Mouse (Mus musculus): ENCODE results near the gene Lce1k. TPM values are rescaled to one million over a fixed set of nuclear protein-coding genes. Genes with fewer than 3 reads are reported as not detected.
A peak's percentile ranks its signal among the peaks of the same experiment; 100 is the strongest.
"Not testable (repeated sequence)": the region's sequence is repeated elsewhere in the genome, so short reads cannot be mapped to it uniquely, and the experiment has no call there.

The Lce1k gene
- polyA plus RNA-seq (2012; rRNA removed) (not detected in 2 replicates), polyA plus RNA-seq (2014; fragmentation: Nextera tagmentation; extraction: Ambion mirVana) (not detected in 2 replicates)

DNA sequence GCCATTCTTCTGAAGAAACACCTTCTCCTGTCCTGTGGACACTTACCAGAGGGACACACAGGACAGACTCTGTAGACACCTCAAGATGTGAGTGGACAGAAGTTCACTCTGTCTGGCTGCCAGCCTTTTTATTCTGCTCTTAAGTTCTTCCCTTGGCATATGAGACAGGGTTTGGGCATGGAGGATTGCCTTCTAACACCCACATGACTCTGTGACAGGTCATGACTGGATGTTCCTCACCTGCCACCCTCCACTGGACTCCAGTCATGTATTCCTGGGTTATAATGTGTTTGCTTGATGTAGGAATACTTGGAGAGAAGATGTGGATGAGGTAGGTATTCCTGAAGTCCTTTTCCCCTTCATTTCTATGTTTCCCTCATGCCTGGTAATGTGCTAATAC lies at the start of gene Lce1k:
Lce1k (minus strand) TSS at position 101 of the 400 bp plus-strand sequence.
- H3K27me3 ChIP-seq (ENCODE audit: control insufficient read depth, insufficient read depth, low read length) = no peaks in the 10 kb centered on the region
- H3K9ac ChIP-seq (ENCODE audit: low read depth, low read length, severe bottlenecking) = no peak within 1 kb of the TSS
- no peak for ATAC-seq (ENCODE audit: low FRiP score, low read depth)
- no peaks in the 10 kb centered on the region for H3K36me3 ChIP-seq (ENCODE audit: control insufficient read depth, insufficient read depth, low read length)
- H3K27ac ChIP-seq (replicated peaks; ENCODE audit: low read depth, low read length) = no peak within 1 kb of the TSS
- H3K9me3 ChIP-seq (ENCODE audit: control insufficient read depth, low read length) = no peaks in the 10 kb centered on the region
- no peak within 1 kb of the TSS for H3K4me3 ChIP-seq (replicated peaks; ENCODE audit: low read length)
- H3K4me1 ChIP-seq (ENCODE audit: control insufficient read depth, insufficient read depth, low read length) = no peaks in the 10 kb centered on the region
- H3K4me2 ChIP-seq (replicated peaks; ENCODE audit: low read depth, low read length, severe bottlenecking) = no peak within 1 kb of the TSS
- no peak for DNase-seq (ENCODE audit: low spot score)
- no peak for TF ChIP-seq POLR2A (IDR thresholded peaks at IDR 0.05; ENCODE audit: borderline replicate concordance, extremely low read depth, insufficient read depth, insufficient read length)

DNA sequence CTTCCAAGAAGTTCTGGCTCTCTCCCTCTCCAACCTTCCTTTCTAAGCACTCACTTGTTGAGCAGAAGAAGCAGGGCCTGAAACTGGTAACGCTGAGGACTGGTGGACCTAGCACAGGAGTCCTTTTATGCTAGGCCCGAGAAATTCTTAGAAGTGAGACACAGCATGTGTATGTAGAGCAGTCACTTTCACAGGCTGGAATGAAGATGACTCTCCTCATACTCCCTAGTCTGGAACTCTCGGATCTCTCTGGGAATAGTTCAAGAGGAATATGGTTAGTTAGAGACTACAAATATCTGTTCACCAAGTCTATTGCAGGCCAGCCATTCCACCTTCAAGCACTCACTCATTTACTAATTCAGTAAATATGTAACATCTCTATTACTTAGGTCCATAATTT lies 43.5 kb upstream of the Lce1k start, which contains the start of gene Lce1l:
Lce1l (minus strand) TSS at position 101 of the 400 bp plus-strand sequence.
- Histone ChIP-seq H3K36me3 (ENCODE audit: control insufficient read depth, insufficient read depth, low read length) (no peaks in the 10 kb centered on the region), H3K4me1 (ENCODE audit: control insufficient read depth, insufficient read depth, low read length) (no peaks in the 10 kb centered on the region), H3K4me2 (replicated peaks; ENCODE audit: low read depth, low read length, severe bottlenecking) (no peak within 1 kb of the TSS), H3K9ac (ENCODE audit: low read depth, low read length, severe bottlenecking) (no peak within 1 kb of the TSS), H3K27me3 (ENCODE audit: control insufficient read depth, insufficient read depth, low read length) (no peaks in the 10 kb centered on the region), H3K4me3 (replicated peaks; ENCODE audit: low read length) (no peak within 1 kb of the TSS), H3K9me3 (ENCODE audit: control insufficient read depth, low read length) (no peaks in the 10 kb centered on the region), H3K27ac (replicated peaks; ENCODE audit: low read depth, low read length) (no peak within 1 kb of the TSS)
- DNase-seq (ENCODE audit: low spot score) (no peak), ATAC-seq (ENCODE audit: low FRiP score, low read depth) (no peak)
- 78% methylated on average over 3 of the region's 3 CpGs for WGBS
- TF ChIP-seq POLR2A (IDR thresholded peaks at IDR 0.05; ENCODE audit: borderline replicate concordance, extremely low read depth, insufficient read depth, insufficient read length) = no peak

DNA sequence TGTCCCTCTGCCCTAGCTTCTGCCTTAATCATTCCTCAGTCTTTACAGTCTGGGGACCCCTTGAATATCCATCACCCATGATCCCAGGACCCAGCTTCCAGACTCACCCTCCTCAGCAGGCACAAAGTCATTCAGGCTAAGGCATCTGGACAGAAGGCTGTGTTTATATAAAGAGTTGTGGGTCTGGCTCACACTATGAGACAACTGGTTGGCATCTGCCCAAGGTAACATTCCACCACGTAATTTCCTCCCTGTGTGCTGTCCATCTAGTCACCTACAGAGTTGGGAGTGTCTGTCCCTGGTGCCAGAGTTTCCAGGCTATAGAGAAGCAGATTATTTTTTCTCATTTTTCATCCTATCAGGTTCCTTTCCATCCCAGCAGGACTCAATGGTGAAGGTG lies 19.4 kb upstream of the Lce1k start, which contains the start of gene Kprp:
Kprp (minus strand) TSS at position 140 of the 400 bp plus-strand sequence.
- peak; percentile 2 for DNase-seq (ENCODE audit: low spot score)
- no peaks in the 10 kb centered on the region for H3K36me3 ChIP-seq (ENCODE audit: control insufficient read depth, insufficient read depth, low read length)
- no peak within 1 kb of the TSS for H3K9ac ChIP-seq (ENCODE audit: low read depth, low read length, severe bottlenecking)
- no peak within 1 kb of the TSS for H3K4me3 ChIP-seq (replicated peaks; ENCODE audit: low read length)
- WGBS = 44% methylated on average over 1 of the region's 1 CpGs
- no peaks in the 10 kb centered on the region for H3K9me3 ChIP-seq (ENCODE audit: control insufficient read depth, low read length)
- H3K4me1 ChIP-seq (ENCODE audit: control insufficient read depth, insufficient read depth, low read length) = no peaks in the 10 kb centered on the region
- H3K27ac ChIP-seq (replicated peaks; ENCODE audit: low read depth, low read length) = no peak within 1 kb of the TSS
- no peaks in the 10 kb centered on the region for H3K27me3 ChIP-seq (ENCODE audit: control insufficient read depth, insufficient read depth, low read length)
- H3K4me2 ChIP-seq (replicated peaks; ENCODE audit: low read depth, low read length, severe bottlenecking) = no peak within 1 kb of the TSS
- no peak for ATAC-seq (ENCODE audit: low FRiP score, low read depth)
- no peak for TF ChIP-seq POLR2A (IDR thresholded peaks at IDR 0.05; ENCODE audit: borderline replicate concordance, extremely low read depth, insufficient read depth, insufficient read length)

DNA sequence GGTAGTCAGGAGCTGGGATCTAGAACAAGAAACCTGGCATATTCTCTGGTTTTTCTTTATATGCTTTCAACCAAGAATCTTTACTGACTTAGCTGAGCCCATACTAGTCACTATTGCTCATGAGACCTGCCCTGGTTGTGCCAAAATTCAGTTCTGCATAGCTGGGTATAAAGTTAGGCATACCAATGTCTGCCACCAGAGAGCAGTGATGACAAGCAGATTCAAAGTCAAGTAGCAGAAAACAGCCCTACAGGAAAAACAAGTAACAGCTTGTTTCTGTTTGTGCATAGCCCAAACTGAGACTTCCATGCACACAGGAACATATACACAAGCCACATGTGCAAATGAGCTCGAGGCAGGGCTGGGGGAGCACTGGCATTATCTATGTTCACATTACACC lies 18.1 kb upstream of the Lce1k start:
- DNase-seq (ENCODE audit: low spot score) = no peak
- no peak for TF ChIP-seq POLR2A (IDR thresholded peaks at IDR 0.05; ENCODE audit: borderline replicate concordance, extremely low read depth, insufficient read depth, insufficient read length)
- Histone ChIP-seq H3K9me3 (ENCODE audit: control insufficient read depth, low read length) (no peaks in the 10 kb centered on the region), H3K9ac (ENCODE audit: low read depth, low read length, severe bottlenecking) (no peak overlapping the region), H3K4me3 (replicated peaks; ENCODE audit: low read length) (no peak overlapping the region), H3K36me3 (ENCODE audit: control insufficient read depth, insufficient read depth, low read length) (no peaks in the 10 kb centered on the region), H3K27me3 (ENCODE audit: control insufficient read depth, insufficient read depth, low read length) (no peaks in the 10 kb centered on the region), H3K27ac (replicated peaks; ENCODE audit: low read depth, low read length) (no peak overlapping the region), H3K4me2 (replicated peaks; ENCODE audit: low read depth, low read length, severe bottlenecking) (no peak overlapping the region), H3K4me1 (ENCODE audit: control insufficient read depth, insufficient read depth, low read length) (no peaks in the 10 kb centered on the region)
- WGBS = 17% methylated on average over 1 of the region's 1 CpGs
- no peak for ATAC-seq (ENCODE audit: low FRiP score, low read depth)

DNA sequence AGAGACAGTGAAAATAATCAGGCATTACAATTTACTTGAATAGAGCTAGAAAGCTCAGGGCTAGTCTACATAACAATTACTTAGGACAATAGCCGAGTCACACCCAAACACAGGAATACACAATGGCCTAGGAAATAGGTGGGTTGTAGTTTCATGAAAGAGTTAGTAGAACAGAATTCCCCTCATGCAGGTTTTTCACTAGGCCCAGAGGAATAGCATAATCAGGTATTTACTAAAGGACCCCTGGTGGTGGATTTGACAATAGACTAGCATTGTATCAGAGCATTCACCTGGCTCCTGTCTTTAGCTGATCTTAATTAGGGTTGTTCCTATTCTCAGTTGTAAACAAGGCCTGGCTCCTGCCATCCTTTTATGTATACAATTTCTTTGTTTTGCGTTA lies 8.3 kb upstream of the Lce1k start:
- ATAC-seq (ENCODE audit: low FRiP score, low read depth); DNase-seq (ENCODE audit: low spot score); H3K4me3 ChIP-seq (replicated peaks; ENCODE audit: low read length); H3K9me3 ChIP-seq (ENCODE audit: control insufficient read depth, low read length); H3K9ac ChIP-seq (ENCODE audit: low read depth, low read length, severe bottlenecking); H3K4me1 ChIP-seq (ENCODE audit: control insufficient read depth, insufficient read depth, low read length); H3K27ac ChIP-seq (replicated peaks; ENCODE audit: low read depth, low read length); H3K36me3 ChIP-seq (ENCODE audit: control insufficient read depth, insufficient read depth, low read length); H3K27me3 ChIP-seq (ENCODE audit: control insufficient read depth, insufficient read depth, low read length); H3K4me2 ChIP-seq (replicated peaks; ENCODE audit: low read depth, low read length, severe bottlenecking): not testable (repeated sequence)
- WGBS = 88% methylated on average over 2 of the region's 2 CpGs

DNA sequence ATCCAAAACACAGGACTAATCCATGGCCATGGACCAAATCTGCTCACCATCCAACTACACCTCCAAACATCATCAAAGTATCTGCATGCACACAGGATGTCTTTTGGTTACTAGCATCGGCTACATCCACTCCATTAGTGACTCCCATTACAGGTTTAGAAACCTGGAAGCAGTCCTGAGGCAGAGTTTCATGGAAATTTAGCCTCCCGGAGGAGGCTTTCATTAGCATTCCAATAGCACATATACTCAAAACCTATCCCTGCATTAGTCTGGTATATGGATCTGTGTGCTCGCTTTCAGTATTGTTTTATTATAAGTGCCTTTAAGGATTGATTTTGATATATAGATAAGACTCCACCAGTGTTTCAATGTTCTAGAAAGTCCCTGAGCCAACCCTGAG lies 7.9 kb upstream of the Lce1k start:
- Histone ChIP-seq H3K36me3 (ENCODE audit: control insufficient read depth, insufficient read depth, low read length) (no peaks in the 10 kb centered on the region), H3K4me3 (replicated peaks; ENCODE audit: low read length) (no peak overlapping the region), H3K4me2 (replicated peaks; ENCODE audit: low read depth, low read length, severe bottlenecking) (no peak overlapping the region), H3K27me3 (ENCODE audit: control insufficient read depth, insufficient read depth, low read length) (no peaks in the 10 kb centered on the region), H3K4me1 (ENCODE audit: control insufficient read depth, insufficient read depth, low read length) (no peaks in the 10 kb centered on the region), H3K27ac (replicated peaks; ENCODE audit: low read depth, low read length) (no peak overlapping the region), H3K9ac (ENCODE audit: low read depth, low read length, severe bottlenecking) (no peak overlapping the region), H3K9me3 (ENCODE audit: control insufficient read depth, low read length) (no peaks in the 10 kb centered on the region)
- 93% methylated on average over 3 of the region's 3 CpGs for WGBS
- ATAC-seq (ENCODE audit: low FRiP score, low read depth) (no peak), DNase-seq (ENCODE audit: low spot score) (no peak)
- no peak for TF ChIP-seq POLR2A (IDR thresholded peaks at IDR 0.05; ENCODE audit: borderline replicate concordance, extremely low read depth, insufficient read depth, insufficient read length)

Measured in limb, embryonic 14.5 days (tissue).